Comparison of ENCODE assay signal across 8 mouse cellular contexts in genomic region chr2:67565480-67566331, GRCm38 (mm10). TPM values are rescaled to one million over a fixed set of nuclear protein-coding genes. Genes with fewer than 3 reads are reported as not detected.
DNase-seq lines count a peak whose midpoint lies in the region; ATAC-seq and TF ChIP-seq lines count a peak whose summit lies in the region.

Gene B3galt1 (plus strand): TSS chr2:67565871.

- under 1% methylated on average over 71 of the region's 83 CpGs for WGBS in liver, embryonic 16.5 days (ENCODE audit: insufficient replicate concordance)
- under 1% methylated on average over 83 of the region's 83 CpGs for WGBS in olfactory bulb, adult 2 months

- no peak within 1 kb of the TSS for H3K27ac ChIP-seq in liver, embryonic 16.5 days (ENCODE audit: low read length)
- H3K27ac ChIP-seq in olfactory bulb, adult 2 months (ENCODE audit: insufficient read depth, low read depth, low read length): peak within 1 kb of the TSS; percentile 79

- peak; percentile 96 for DNase-seq in Muller cell, postnatal 12 days (ENCODE audit: inconsistent ontology term)
- DNase-seq in cerebellum, adult 8-10 months: peak; percentile 91
- DNase-seq in heart, postnatal 4 days: peak; percentile 87
- DNase-seq in layer of hippocampus, adult 18-20 months (ENCODE audit: low spot score in 2 of 2): peak; percentile 90 to 95
- DNase-seq in thymus, postnatal 14 days: peak; percentile 37

- peak within 1 kb of the TSS; percentile 52 for H3K4me2 ChIP-seq in liver, embryonic 16.5 days (ENCODE audit: low read depth, low read length)

- H3K4me3 ChIP-seq in liver, embryonic 16.5 days (ENCODE audit: low read depth, low read length): peak within 1 kb of the TSS; percentile 47
- peak within 1 kb of the TSS; percentile 74 for H3K4me3 ChIP-seq in olfactory bulb, adult 2 months (ENCODE audit: insufficient read depth, low read depth, low read length)

- no peaks in the 10 kb centered on the region for H3K9me3 ChIP-seq in liver, embryonic 16.5 days (replicated peaks; ENCODE audit: control insufficient read depth, low read length)

- H3K9ac ChIP-seq in liver, embryonic 16.5 days (ENCODE audit: low read depth, low read length): no peak within 1 kb of the TSS

- peak; percentile 86 for TF ChIP-seq POLR2A in olfactory bulb, adult 2 months (IDR thresholded peaks at IDR 0.05; ENCODE audit: insufficient read depth, low read depth, low read length)

- H3K36me3 ChIP-seq in liver, embryonic 16.5 days (ENCODE audit: control insufficient read depth, insufficient read depth): no peaks in the 10 kb centered on the region

- no peaks in the 10 kb centered on the region for H3K4me1 ChIP-seq in liver, embryonic 16.5 days (ENCODE audit: control insufficient read depth, low read depth, low read length)
- no peaks in the 10 kb centered on the region for H3K4me1 ChIP-seq in olfactory bulb, adult 2 months (ENCODE audit: control insufficient read depth, insufficient read depth, low read length)

- no peak for TF ChIP-seq CTCF in olfactory bulb, adult 2 months (IDR thresholded peaks at IDR 0.05; ENCODE audit: insufficient read depth, low read depth, low read length)

- peaks cover 27% of the 10 kb centered on the region for H3K27me3 ChIP-seq in liver, embryonic 16.5 days (ENCODE audit: control insufficient read depth, insufficient read depth, low read depth, low read length)

- ATAC-seq in frontal cortex, adult (ENCODE audit: low TSS enrichment): peak; percentile 92
- ATAC-seq in liver, embryonic 16.5 days (ENCODE audit: low read depth): peak; percentile 64; the same call in 1 of the 2 replicates

RNA-seq across cellular contexts. Expression of gene B3galt1, which starts in this region (rescaled TPM):
- 1 to 10 TPM; 6.6 to 6.7 TPM for total RNA-seq in heart, postnatal 4 days (2021)
- 10 to 100 TPM; 79.0 to 82.1 TPM for total RNA-seq in layer of hippocampus, adult 18-20 months (2021)
- polyA plus RNA-seq in liver, embryonic 16.5 days (2015; fragmentation: Nextera tagmentation; extraction: Ambion mirVana): 0.25 and 0.33 TPM in 2 replicates
- polyA plus RNA-seq in olfactory bulb, adult 2 months (2012; ENCODE audit: insufficient read depth, insufficient read length, low replicate concordance, missing spikeins): not detected in 2 replicates

Comparison
In these comparisons a context has a peak if more than half of its experiments do, and no peak if none do; other contexts are left out.
1. RNA of gene B3galt1 (total RNA-seq): 79.0 to 82.1 TPM in layer of hippocampus, adult 18-20 months; 6.6 to 6.7 TPM in heart, postnatal 4 days; every median in the first group is over 10 times any median in the second.
2. Peak in ATAC-seq, H3K4me3 ChIP-seq and H3K4me2 ChIP-seq in liver, embryonic 16.5 days; RNA of the gene not detected or under 1 TPM.
3. DNase-seq: peak in every context shown above with its lines; median percentile 96 in Muller cell, postnatal 12 days; 92 in layer of hippocampus, adult 18-20 months; 91 in cerebellum, adult 8-10 months; 87 in heart, postnatal 4 days; 37 in thymus, postnatal 14 days.